Mouse (Mus musculus) heart, adult 8-10 months (tissue): ENCODE results near the gene Mrps21. TPM values are rescaled to one million over a fixed set of nuclear protein-coding genes. Genes with fewer than 3 reads are reported as not detected.
A peak's percentile ranks its signal among the peaks of the same experiment; 100 is the strongest.
"Not testable (repeated sequence)": the region's sequence is repeated elsewhere in the genome, so short reads cannot be mapped to it uniquely, and the experiment has no call there.

Experiments
- DNase-seq: peaks from one replicate; pipeline ENCODE4 v3.0.0; 2022; ENCODE audit warnings: low spot score
- total RNA-seq, 4 experiments: library from RNA; stranded (reverse); gene quantifications; 2 replicates each; pipeline ENCODE4 v1.2.4; 2022

Mrps21 gene
- total RNA-seq = 100 to 1,000 TPM; 312 to 354 (median 350) TPM

DNA sequence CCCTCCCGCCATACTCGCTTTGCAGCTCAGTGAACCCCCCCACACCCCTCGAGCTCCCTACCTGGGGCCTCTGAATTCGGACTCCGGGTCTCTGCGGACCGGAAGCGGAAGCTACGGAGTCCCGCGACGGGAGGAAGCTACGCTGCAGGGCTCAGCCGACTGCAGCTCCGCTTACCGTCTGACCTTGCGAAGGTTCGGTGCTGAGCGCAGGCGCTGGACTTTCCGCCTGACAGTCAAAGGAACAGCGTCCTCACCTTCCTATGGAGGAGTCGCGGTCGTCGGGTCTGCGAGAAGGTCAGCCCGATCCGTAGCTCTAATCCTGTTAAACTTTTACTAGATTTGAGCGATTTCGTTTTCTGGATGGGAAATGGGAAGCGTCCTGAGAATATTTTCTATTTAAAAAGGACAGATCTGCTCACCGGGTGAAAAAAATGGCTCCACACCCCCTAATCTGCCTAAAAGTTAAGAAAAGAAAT, at the start of gene Mrps21:
TSS of gene Mrps21 (minus strand) at position 128 of the 476 bp plus-strand sequence.
- peak; percentile 88 for DNase-seq

DNA sequence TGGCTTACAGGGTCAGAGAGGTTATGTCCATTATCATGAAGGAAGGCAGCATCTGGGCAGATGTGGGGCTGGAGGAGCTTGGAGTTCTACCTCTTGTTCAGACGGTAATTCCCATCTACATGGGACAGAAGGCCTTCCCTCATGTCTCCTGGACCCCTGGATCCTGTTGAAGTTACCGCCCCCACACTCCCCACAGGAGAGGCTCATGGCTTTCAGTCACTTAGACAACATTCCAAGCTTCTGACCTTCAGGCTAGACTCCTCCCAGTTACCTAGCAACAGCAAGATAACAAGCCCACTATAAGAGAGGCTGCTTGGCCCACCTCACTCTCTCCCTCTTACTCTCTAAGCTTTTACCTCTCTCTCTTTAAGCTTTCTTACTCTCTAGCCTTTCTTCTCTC, 49.2 kb upstream of the Mrps21 start:
- DNase-seq = not testable (repeated sequence)

DNA sequence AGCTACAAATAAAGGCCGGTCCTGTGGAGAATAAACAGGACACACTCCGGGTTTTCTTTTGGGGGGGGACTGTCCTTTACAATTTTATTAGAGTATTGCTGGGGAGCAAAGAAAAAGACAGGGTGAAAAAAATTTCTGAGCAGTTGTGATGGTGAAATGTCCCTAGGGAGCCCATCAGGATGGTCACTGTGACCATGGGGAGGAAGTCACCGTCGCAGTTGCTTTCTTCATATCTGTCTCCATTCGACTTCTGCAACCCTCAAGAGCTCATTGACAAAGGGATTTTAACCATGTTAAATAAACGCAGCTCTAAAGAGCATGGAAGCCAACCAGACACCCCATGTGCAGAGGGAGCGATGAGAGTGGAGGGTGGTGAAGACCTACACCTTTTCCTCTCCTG, 45.4 kb upstream of the Mrps21 start:
- no peak for DNase-seq

DNA sequence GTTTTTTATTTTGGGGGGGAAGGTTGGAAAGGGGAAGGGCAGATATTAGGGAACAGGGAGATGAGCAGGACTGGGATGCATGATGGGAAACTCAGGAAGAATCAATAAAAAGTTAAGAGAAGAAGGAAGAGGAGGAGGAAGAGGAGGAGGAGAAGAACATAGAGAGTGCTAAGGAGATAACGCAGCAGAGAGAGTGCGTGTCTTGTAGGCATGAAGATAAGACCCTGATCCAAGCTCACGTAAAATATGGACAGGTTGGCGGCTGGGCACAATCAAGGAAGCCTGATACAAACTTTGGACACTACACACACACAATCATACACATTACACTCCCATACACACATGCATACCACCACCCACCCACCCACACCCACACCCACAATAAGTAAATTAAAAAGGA, 43.4 kb upstream of the Mrps21 start:
- DNase-seq = no peak

DNA sequence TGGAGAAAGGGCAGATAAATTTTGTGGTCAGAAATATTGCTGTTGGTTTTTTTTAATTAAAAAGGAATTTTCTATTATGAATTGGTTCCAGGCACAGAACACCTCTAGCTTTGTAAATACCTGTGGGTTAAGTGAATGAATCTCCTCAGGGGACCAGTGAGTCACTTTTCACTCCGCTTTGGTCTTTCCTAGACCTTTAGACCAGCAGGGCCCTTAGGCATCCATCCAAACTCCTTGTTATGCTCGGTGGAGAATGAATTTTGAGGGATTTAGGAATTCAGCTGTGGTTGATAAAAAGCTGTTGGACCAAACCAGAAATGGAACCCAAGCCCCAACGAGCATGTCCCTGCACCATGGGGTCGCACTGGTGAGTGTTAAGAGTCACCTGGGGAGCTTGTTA, 36.3 kb upstream of the Mrps21 start:
- no peak for DNase-seq

DNA sequence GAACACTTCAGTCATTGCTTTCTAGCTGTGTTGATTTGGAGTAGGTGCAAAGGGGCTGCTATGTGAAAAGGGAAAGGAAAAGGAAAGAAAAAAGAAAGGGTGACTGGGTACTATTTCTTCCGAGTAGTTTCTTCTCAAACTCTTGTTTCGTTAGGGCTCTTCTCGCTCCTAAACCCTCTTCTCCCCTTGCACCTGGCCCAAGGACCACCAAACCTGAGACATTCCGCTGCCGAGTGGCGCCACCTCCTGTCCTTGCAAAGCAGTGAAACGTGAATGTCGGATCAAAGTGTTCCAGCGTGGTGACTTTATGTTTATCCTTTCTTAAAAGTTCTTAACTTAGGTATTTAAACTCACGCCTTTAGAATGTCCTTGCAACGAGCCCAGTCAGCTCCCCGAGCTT, 35.5 kb upstream of the Mrps21 start:
- DNase-seq = no peak

DNA sequence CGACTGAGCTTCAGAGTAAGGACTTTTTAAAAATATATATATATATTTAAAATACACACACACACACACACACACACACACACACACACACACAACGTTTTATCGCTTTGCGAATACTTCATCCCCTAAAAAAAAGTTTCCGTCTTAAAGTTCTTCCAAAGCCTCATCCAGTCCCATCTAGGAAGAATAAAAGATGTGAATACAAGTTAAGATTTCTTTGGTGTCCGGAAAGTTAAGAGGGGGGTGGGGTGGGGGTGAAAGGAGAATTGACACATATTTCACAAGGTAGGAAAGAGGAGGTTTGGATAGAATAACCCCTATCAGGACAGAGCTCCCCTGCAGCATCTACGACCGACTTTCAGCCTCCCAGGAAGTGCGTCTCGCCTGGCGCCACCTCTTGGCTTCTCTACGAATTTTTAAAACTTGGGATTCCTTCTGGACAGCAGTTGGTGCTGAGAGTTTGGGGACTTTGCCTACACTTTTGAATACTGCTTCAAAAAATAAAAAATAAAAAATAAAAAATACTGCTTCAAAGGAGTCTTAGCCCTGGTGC, 34.7 kb upstream of the Mrps21 start:
- no peak for DNase-seq

DNA sequence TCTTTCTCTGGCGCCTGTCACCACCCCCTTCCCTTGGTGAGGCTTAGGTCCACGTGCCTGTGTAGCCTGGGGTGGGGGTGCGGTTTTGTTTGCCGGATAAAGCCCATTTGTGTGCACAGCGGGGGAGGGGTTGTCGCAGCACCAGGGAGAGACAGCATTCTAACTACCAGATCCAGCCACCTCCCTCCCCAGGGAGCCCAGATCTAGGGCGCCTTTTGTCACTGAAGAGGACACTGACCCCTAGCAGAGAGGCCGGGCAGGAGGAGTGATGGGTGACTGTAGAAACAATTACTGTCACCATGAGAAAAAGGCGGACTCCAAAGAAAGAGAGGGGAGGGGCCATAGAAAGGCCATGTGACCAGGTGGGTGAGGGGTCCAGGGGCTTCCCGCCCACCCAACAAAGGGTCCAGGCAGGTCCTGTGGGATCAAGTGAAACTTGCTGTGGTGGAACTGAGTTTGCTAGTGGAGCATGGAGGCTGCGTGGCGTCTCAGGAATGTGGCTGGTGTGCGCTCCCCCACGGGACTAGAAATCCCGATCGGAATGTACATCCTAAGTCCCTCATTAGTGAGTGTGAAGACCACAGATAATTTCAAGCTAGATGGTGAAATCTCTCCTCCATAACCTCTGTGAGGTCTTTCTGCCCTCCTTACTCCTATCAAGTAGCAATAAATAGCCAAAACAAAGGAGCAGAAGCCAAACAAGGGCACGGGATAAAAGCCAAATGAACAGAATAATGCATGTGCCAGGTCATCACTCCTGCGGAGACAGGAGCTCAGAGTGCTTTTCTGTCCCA, 34.0 kb upstream of the Mrps21 start:
- no peak for DNase-seq

DNA sequence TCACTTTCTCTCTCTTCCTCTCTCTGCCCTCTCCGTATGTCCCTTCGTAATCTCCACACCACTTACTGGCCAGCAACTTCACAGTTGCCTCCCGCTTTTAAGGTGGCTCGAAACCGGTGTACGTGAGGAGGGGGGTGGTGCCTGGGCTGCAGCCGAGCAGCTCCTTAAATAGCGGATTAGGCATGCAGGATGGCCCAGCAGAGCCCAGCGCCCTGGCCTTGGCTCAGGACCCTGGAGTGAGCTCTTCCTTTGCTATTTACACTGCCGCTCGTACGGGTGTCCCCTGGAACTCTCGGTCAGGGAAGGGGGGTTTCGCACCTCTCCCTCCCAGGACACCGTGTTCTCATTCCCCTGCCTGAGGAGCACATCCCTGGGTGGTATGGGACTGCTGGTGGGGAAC, 33.2 kb upstream of the Mrps21 start, which contains the start of gene Car14:
TSS of gene Car14 (minus strand) at position 124 of the 400 bp plus-strand sequence.
- DNase-seq = no peak

DNA sequence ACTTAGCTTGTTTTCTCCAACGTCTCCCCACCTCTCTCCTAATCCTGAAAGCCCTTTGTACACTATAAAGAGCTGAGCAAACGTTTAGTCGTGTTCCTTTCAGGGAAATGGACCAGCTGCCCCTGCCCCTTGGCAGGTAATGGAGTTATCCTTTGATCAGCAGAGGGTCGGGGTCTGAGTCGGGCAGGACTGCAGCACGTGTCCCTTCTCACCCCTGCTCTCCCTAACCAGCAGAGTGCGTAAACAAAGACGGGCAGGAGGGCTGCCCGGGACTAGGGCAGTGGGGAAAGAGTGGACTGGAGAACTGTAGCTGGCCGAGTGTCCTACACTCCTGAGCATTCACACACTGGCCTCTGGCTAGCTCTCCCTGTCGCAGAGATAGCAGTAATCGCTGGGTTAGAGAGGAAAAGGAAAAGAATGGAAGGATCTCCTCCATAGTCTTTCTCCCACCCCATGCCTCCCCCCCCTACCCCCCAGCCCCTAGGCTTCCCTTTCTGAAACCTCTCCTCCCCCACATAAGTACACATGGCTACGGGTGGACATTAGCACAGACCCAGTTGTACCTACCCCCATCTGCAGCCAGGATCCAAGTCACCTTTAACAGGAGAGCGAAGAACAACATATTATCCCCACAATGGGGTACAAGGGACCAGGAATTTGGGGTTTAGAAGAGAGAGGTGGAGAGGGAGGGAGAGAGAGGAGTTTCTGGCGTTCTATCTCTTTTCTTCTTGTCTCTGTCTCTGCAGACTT, 32.6 kb upstream of the Mrps21 start:
- DNase-seq = no peak

DNA sequence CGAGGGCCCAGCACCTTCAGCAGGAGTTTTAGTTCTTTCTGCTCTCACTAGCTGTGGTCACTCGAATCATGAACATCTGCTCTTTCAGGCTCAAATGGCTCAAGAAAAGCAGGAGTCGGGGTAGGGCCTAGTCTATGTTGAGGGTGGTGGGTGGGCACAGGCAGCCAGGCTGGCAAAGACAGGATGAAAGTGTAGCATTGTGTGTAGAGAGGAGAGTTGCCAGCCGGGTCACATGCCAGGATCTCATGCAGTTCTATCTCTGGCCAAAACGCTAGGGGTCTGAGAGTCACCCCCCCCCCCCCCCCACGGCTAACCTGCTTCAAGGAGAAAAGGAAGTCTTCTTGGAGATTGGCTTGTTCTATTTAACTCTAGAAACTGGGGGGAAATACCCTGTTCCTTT, 31.3 kb upstream of the Mrps21 start:
- no peak for DNase-seq

DNA sequence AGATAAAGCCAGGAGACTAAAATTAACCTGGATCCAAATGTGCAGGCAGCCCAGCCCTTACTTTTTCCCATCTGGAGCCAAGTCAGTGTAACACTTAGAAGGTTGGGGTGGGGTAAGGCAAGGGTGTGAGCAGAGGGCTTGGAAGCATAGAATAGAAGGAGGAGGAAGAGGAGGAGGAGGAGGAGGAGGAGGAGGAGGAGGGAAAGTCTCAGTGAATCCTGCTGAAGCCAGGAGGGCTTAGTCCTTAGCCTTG, 31.0 kb upstream of the Mrps21 start:
- DNase-seq = no peak

DNA sequence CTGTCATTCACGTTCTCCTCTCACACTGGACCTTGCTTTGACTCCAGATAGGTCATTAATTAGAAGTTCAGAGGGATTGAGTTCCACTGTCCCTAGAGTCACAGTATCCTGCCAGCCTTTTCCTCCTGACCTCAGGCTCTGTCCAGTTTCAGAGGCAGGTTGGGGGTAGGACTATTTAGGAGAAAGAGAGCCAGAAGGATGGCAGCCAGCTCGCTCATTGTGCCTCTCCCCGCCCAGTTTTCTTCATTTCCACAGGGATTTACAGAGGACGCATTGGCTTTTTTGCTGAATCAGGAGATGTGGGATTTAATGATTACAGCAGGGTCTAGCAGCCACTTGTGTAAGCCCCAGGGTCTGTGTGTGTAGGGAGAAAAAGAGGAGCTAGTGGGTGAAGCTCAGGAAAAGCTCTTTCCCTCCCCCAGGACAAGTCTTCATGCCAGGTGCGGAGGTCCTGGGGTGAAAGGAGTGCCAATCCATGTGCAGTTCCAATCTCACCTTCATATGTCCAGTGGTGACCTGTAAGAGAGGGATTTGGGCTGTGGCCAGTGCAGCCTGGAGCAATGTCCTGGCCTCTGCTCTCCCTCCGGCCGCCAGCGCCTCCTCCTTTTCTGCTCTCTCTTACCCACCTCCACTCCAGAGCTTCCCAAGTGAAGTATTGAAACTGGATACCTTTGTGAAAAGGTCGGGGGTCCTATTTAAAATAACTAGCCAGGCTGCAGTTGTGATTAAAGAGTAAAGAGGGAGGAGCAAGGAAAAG, 30.5 kb upstream of the Mrps21 start:
- no peak for DNase-seq

DNA sequence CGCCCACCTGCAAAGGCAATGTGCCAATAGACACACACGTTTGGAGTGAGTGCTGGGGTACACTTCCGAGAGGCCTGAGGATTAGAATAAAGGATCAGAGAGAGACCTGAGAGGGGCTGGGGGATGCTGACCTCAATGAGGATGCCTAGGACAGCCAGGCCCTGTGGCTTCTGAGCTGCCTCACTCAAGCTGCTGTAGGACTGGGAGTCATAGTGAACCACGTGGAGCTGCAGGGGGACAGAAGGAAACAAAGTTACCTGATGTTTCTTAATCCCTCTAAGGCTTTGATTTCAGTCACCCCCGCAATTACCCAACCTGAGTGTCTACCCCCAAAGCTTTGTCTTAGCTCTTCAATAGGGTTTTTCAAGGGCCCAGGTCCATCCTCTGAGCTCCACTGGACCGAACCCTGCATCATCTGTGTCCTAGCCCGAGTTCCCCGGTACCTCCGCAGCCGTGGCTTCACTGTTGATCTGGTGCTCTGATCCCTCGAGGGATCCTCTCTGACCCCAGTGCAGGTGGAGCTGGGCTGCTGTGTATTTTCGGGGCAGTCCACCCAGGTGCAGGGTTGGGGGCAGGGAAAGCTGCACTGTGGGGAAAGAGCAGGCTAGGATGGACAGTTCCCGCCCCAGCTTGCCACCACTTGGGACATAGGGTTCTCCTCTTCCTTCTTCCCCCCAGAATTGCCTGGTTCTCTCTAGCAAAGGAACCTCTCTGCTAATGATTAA, 28.6 kb upstream of the Mrps21 start:
- no peak for DNase-seq

DNA sequence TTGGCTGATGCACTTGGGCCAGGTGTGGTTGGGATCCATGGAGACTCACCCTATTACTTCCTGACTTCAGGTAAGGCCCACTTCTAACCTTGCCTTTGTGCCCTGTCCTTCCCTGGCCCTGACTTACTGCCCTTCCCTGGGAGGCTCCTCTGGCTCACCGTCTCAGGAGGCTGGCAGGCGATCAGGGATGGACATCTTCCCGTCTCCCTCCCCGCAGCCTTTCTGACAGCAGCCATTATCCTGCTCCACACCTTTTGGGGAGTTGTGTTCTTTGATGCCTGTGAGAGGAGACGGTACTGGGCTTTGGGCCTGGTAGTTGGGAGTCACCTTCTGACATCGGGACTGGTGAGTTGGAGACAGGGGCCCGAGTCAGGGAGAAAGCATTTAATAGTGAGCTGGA, 24.2 kb upstream of the Mrps21 start:
- DNase-seq = not testable (repeated sequence)

DNA sequence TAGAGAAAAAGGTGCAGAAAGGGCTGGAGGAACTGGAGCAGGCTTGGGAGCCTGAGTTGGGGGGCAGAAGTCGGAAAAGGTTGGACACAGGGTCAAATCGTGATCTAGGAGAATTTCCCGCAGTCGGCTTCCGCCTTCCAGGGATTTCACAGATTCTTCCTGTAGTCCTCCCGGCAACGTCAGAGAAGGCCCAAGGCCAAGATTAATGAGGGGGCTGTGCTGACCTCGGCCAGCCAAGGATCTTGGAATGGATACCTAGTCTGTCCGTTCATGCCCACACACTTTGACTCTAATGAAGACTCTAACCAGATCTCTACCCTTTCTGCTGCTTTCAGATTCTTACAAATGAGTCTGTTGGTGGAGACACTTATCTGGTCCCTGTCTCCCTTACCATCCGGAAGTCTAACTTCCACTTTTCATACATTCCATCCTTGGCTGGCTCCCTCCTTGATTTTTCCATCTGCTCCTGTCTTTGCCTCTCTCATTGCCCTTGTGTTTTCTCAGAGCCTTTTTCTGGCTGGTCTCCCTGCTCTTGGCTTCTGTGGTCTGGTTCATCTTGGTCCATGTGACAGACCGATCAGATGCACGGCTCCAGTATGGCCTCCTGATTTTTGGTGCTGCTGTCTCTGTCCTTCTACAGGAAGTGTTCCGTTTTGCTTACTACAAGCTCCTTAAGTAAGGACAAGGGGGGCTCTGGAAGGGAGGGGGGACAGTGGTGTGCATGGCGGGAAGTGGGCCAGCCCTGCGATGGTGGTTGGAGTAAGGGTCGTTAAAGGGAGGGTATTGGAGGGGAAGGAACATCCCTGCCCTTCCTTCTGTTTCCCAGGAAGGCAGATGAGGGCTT, 23.2 kb upstream of the Mrps21 start:
- DNase-seq = peak; percentile 67

DNA sequence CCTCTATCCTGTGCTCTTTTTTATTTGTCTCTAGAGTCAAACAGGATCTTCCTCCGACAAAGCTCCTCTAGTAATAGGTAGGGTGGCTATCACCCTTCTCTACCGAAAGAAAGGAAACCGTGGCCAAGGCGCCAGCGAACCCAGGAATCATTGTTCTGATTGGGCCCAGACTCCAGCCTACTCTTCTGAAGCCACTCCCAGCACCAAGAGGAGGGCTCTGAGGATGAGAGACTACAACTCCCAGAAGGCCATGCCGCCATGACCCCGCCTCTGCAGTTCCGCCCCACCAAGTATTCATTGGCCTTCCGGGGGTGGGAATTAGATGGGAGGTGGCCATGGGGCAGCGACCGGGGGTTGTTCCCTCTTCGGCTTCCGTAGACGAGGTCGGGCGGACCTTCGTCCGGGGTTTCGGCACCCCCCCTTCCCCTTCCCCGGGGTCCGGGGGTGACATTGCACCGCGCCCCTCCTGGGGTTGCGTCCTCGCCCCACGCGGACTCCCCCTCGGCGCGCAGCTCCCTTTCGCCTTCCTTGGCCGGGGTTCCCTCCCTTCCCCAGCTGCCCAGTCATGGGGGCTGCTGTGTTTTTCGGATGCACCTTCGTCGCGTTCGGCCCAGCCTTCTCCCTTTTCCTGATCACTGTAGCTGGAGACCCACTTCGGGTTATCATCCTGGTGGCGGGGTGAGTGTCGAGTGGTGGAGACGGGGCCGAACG, 22.4 kb upstream of the Mrps21 start, which contains the start of gene Aph1a:
TSS of gene Aph1a (plus strand) at position 364 of the 711 bp plus-strand sequence.
- peak; percentile 99 for DNase-seq

DNA sequence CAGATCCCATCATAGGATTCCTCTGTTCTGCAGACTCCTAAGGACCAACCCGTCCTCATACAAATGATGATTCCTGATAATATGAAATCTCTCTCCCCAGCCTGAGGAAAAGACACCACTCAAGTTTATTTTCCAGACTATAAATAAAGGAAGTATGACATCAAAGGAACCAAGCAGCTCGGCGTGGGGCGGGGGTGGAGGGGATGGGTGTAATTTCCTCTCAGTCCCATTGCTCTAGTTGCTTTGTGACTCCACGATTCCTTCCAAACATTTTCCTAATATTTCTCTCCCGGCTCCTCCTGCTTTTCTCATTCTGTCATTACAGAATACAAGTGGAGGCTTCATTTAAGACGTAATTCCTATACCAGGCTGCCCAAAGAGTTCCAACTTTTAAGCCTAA, 21.8 kb upstream of the Mrps21 start:
- DNase-seq = no peak
